8 mouse cellular contexts compared by ENCODE assay signal in genomic region chr9:118520011-118520410, GRCm38 (mm10). TPM values are rescaled to one million over a fixed set of nuclear protein-coding genes. Genes with fewer than 3 reads are reported as not detected.
DNase-seq lines count a peak whose midpoint lies in the region; ATAC-seq and TF ChIP-seq lines count a peak whose summit lies in the region.
"Had no signal": no experiment of that assay in that cellular context is flagged by ENCODE, and none has a peak within 500 bp of the region (broad histone marks: within the 10 kb centered on the region; RNA-seq: fewer than 3 reads in every experiment).

No protein-coding gene starts in this region.

- intact Hi-C loops in gastrocnemius, adult 2 months (cut with DNase I): no loop called here

- no peak for TF ChIP-seq CTCF in brain, embryonic 14.5 days (IDR thresholded peaks at IDR 0.05; ENCODE audit: borderline replicate concordance, extremely low read depth, insufficient read depth, insufficient read length)
- TF ChIP-seq CTCF in gastrocnemius, adult 2 months (IDR thresholded peaks at IDR 0.05): no peak

- no peak overlapping the region for H3K4me2 ChIP-seq in kidney, embryonic 15.5 days
- H3K4me2 ChIP-seq: hindbrain, embryonic 15.5 days had no signal

- H3K27ac ChIP-seq in kidney, embryonic 15.5 days: peak overlapping the region; percentile 48; the same call in 1 of the 2 replicates
- H3K27ac ChIP-seq in gastrocnemius, adult 2 months: peak overlapping the region; percentile 84
- H3K27ac ChIP-seq: hindbrain, embryonic 15.5 days had no signal

- H3K36me3 ChIP-seq in kidney, embryonic 15.5 days: peaks cover 36% of the 10 kb centered on the region

- no peak for DNase-seq in kidney, postnatal 36 days
- peak; percentile 64 for DNase-seq in brain, embryonic 14.5 days (ENCODE audit: low read depth)
- DNase-seq in gastrocnemius, adult 2 months: peak; percentile 78
- DNase-seq in heart, postnatal 4 days: peak; percentile 43
- no peak for DNase-seq in right cerebral cortex, postnatal 25 days

- no peak for TF ChIP-seq POLR2A in brain, embryonic 14.5 days (IDR thresholded peaks at IDR 0.05; ENCODE audit: borderline replicate concordance, extremely low read depth, insufficient read depth, insufficient read length, poor library complexity, severe bottlenecking)

- no peak overlapping the region for H3K9ac ChIP-seq in kidney, embryonic 15.5 days
- H3K9ac ChIP-seq: hindbrain, embryonic 15.5 days had no signal

- no peak for ATAC-seq in kidney, embryonic 15.5 days (replicated peaks; ENCODE audit: low FRiP score)
- no peak for ATAC-seq in megakaryocyte, adult 5-6 weeks (ENCODE audit: poor library complexity, severe bottlenecking)

- 33% methylated on average over 8 of the region's 8 CpGs for WGBS in kidney, embryonic 15.5 days

- H3K9me3 ChIP-seq in kidney, embryonic 15.5 days (replicated peaks): no peaks in the 10 kb centered on the region
- H3K9me3 ChIP-seq: hindbrain, embryonic 15.5 days had no signal

- H3K4me1 ChIP-seq in kidney, embryonic 15.5 days: peaks cover 29% of the 10 kb centered on the region

- H3K27me3 ChIP-seq in kidney, embryonic 15.5 days: no peaks in the 10 kb centered on the region
- H3K27me3 ChIP-seq: hindbrain, embryonic 15.5 days had no signal

- H3K4me3 ChIP-seq in kidney, embryonic 15.5 days (replicated peaks): no peak overlapping the region
- peak overlapping the region; percentile 42 for H3K4me3 ChIP-seq in gastrocnemius, adult 2 months
- H3K4me3 ChIP-seq: hindbrain, embryonic 15.5 days had no signal

RNA-seq across cellular contexts. Expression of gene Golga4, which starts 13.9 kb away (rescaled TPM):
- polyA plus RNA-seq in kidney, embryonic 15.5 days (2015; fragmentation: Nextera tagmentation; extraction: Ambion mirVana): 56.5 and 58.7 TPM in 2 replicates
- 44.5 and 60.5 TPM in 2 replicates for polyA plus RNA-seq in brain, embryonic 14.5 days (2012; rRNA removed)
- 100 to 1,000 TPM; 397 to 426 TPM for total RNA-seq in gastrocnemius, adult 2 months (2021)
- total RNA-seq in heart, postnatal 4 days (2021): 100 to 1,000 TPM; 144 to 146 TPM
- total RNA-seq in megakaryocyte, adult 5-6 weeks (2015): 20.7 and 27.3 TPM in 2 replicates
- total RNA-seq in megakaryocyte, adult 5-6 weeks (2017): 46.0 and 57.2 TPM in 2 replicates

RNA-seq across cellular contexts. Expression of gene Eomes, which starts 42.0 kb away (rescaled TPM):
- 0.09 TPM in 1 of 2 replicates, not detected in the other for polyA plus RNA-seq in kidney, embryonic 15.5 days (2015; fragmentation: Nextera tagmentation; extraction: Ambion mirVana)
- polyA plus RNA-seq in brain, embryonic 14.5 days (2012; rRNA removed): 12.6 and 33.7 TPM in 2 replicates
- total RNA-seq in gastrocnemius, adult 2 months (2021): not detected
- not detected for total RNA-seq in heart, postnatal 4 days (2021)
- 0.78 and 1.3 TPM in 2 replicates for total RNA-seq in megakaryocyte, adult 5-6 weeks (2015)
- 0.37 and 1.8 TPM in 2 replicates for total RNA-seq in megakaryocyte, adult 5-6 weeks (2017)

Comparison
In these comparisons a context has a peak if more than half of its experiments do, and no peak if none do; other contexts are left out.
1. DNase-seq: peak in brain, embryonic 14.5 days (single experiment), gastrocnemius, adult 2 months (single experiment) and heart, postnatal 4 days (single experiment); none in kidney, postnatal 36 days (0 of 2) and right cerebral cortex, postnatal 25 days (single experiment).